Mouse (Mus musculus) heart, embryonic 11.5 days (tissue): ENCODE measurements around the gene Ly6g6d. TPM values are rescaled to one million over a fixed set of nuclear protein-coding genes. Genes with fewer than 3 reads are reported as not detected.

Source experiments
- ATAC-seq: fragments of 200-750 bp; cut with Nextera tagmentation; replicated peaks from 2 replicates; pipeline ENCODE4 v1.8.0; 2017; ENCODE audit warnings: moderate library complexity; ENCODE audit not compliant: insufficient number of reproducible peaks, low FRiP score, low TSS enrichment
- H3K27ac ChIP-seq: fragments of 300-500 bp; sonication (generic); 2 replicates; pipeline ENCODE4 v1.5.1; 2014; ENCODE audit warnings: mild to moderate bottlenecking, low read depth, low read length
- H3K27me3 ChIP-seq: fragments of 300-500 bp; sonication (generic); 2 replicates; pipeline ENCODE4 v1.6.1; 2014; ENCODE audit warnings: mild to moderate bottlenecking, low read length, mixed read lengths; ENCODE audit not compliant: control insufficient read depth, insufficient read depth
- H3K36me3 ChIP-seq: fragments of 300-500 bp; sonication (generic); 2 replicates; pipeline ENCODE4 v1.6.1; 2014; ENCODE audit warnings: mild to moderate bottlenecking, low read length, moderate library complexity, mixed read lengths; ENCODE audit not compliant: control insufficient read depth, insufficient read depth
- H3K4me1 ChIP-seq: fragments of 300-500 bp; sonication (generic); 2 replicates; pipeline ENCODE4 v1.6.1; 2014; ENCODE audit warnings: low read length; ENCODE audit not compliant: control insufficient read depth, insufficient read depth
- H3K4me2 ChIP-seq: fragments of 300-500 bp; sonication (generic); 2 replicates; pipeline ENCODE4 v1.6.1; 2014; ENCODE audit warnings: mild to moderate bottlenecking, moderate library complexity
- H3K4me3 ChIP-seq: fragments of 300-500 bp; sonication (generic); 2 replicates; pipeline ENCODE4 v1.5.1; 2014; ENCODE audit warnings: low read depth, low read length
- H3K9ac ChIP-seq: fragments of 300-500 bp; sonication (generic); 2 replicates; pipeline ENCODE4 v1.6.1; 2014; ENCODE audit warnings: mild to moderate bottlenecking, low read depth, low read length, moderate library complexity
- H3K9me3 ChIP-seq: fragments of 300-500 bp; sonication (generic); replicated peaks from 2 replicates; pipeline ENCODE4 v1.6.1; 2016; ENCODE audit warnings: low read length; ENCODE audit not compliant: control insufficient read depth
- WGBS: fragments of 180-500 bp; shearing (Covaris S2); extraction: QIAGEN DNeasy Blood & Tissue Kit; methylation state at CpG from one replicate; pipeline ENCODE4 v1.1.7; 2014; ENCODE audit not compliant: insufficient replicate concordance; 5-methylcytosine and 5-hydroxymethylcytosine counted together
- polyA plus RNA-seq: library from polyadenylated mRNA; unstranded; fragments of >200 nt; fragmentation: Nextera tagmentation; extraction: Ambion mirVana; gene quantifications from 2 replicates; pipeline ENCODE4 v1.2.1, GENCODE M21; 2014

Ly6g6d gene
- polyA plus RNA-seq, 1 experiment from 2014 or later: 2.0 TPM

DNA sequence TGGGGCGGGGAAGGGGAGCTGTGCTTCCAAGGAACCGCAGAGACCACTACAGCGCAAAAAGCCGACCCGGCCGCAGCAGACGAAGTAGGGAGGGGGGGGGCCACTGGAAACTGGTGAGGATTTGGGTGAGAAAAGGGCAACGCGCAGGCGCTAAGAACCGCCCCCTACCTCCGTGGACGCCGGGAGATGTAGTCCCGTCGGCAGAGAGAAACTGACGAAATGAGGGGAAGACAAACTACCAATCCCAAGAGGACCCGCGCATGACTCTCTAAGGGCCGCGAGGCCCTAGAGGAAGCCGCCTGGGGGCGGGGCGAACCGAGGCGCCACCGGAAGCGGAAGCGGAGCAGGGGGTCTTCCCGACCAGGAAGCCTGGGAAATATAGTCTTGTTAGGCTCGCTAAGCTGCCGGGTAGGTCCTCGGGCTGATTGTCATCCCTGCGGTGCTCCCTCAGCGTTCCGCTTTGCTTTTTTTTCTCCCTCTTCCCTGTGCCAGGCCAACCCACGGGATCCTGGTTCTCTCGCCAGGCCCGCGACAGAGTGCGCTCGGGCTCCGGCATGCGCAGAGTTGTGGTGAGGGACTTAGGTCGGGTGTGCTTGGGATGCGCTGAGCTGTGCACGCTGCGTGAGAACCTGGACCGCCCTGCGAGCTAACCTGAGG is 43.4 kb upstream of the Ly6g6d start, which contains the start of gene Gpank1:
Gpank1 (plus strand) TSS at position 313 of the 657 bp plus-strand sequence.
- WGBS: under 1% methylated on average over 50 of the region's 50 CpGs
- Histone ChIP-seq H3K9me3 (no peaks in the 10 kb centered on the region), H3K36me3 (peaks cover 13% of the 10 kb centered on the region), H3K27ac (peak within 1 kb of the TSS; percentile 84), H3K4me2 (peak within 1 kb of the TSS; percentile 98), H3K4me1 (peaks cover 13% of the 10 kb centered on the region), H3K9ac (peak within 1 kb of the TSS; percentile 89), H3K4me3 (peak within 1 kb of the TSS; percentile 91), H3K27me3 (no peaks in the 10 kb centered on the region)
- ATAC-seq: peak; percentile 89

DNA sequence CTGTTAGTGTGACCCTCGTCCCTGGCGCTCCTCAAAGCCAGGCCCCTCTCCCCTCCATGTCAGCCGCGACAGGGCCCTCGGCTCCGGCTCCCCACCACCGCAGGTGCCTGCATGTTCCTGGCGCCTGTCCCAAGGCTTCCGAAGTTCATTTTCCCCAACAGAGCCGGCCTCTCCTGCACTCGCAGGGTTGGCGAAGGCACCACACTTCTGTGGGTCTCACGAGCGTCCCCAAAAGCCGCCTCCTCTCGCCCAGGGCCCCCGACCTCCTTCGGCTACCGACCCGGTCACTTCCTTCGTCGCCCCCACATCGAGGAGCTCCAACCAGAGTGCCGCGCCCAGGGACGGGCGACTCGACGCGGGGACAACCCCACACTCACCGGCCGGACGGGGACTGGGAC is 42.9 kb upstream of the Ly6g6d start:
- H3K9me3 ChIP-seq: no peaks in the 10 kb centered on the region
- H3K9ac ChIP-seq: peak overlapping the region; percentile 89
- under 1% methylated on average over 33 of the region's 33 CpGs for WGBS
- no peaks in the 10 kb centered on the region for H3K27me3 ChIP-seq
- H3K4me1 ChIP-seq: peaks cover 13% of the 10 kb centered on the region
- H3K36me3 ChIP-seq: peaks cover 15% of the 10 kb centered on the region
- 0 out of 2 replicates have a peak, but pooled peaks have one; percentile 3 for ATAC-seq
- peak overlapping the region; percentile 91 for H3K4me3 ChIP-seq
- peak overlapping the region; percentile 55; the same call in 1 of the 2 replicates for H3K27ac ChIP-seq
- peak overlapping the region; percentile 98 for H3K4me2 ChIP-seq

DNA sequence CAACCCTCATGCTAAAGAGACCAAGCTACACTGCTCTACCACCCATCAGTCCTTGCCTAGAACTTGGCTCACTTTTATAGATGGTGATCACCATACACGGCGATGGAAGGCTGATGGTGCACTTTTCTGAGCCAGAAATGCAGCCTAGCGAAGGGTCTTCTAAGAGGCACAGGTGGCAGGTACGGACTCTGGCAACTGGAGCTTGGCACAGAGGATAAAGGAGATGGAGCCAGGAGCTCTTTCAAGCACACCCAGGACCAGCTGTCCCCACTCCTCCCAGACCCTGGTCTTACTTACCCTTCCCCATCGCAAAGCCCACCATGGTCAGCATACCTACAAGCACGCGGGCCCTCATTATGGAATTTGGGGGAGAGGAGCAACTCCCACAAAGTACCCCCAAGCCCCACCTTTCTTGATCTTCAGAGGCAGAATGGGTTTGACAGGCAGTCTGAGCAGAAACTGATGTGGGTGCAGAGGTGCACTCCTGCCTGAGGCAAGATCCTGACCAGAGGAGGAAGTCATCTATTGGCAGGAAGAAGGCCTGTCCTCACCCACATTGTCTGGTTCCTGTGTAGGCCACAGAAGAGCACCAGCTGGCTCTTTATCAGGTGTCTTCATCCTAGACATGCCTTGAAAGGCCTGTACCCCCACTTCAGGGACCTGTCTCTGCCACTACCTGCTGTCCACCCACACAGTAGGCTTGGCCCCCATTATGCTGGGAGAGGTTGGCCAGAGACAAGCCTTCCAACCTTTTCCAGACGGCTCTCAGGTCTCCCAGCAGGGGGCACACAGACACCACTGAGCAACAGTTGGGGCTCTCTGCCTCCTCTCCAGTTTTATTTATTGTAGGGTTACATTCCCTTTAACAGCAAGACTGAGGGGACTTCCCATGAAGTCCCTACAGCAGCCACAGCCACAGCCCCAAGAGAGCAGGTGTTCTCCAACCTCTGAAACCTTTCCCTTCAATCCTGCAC is 37.5 kb upstream of the Ly6g6d start, which contains the start of gene Ly6g5b:
Ly6g5b (minus strand) TSS at position 383 of the 974 bp plus-strand sequence.
- Histone ChIP-seq H3K4me3 (no peak within 1 kb of the TSS), H3K9ac (no peak within 1 kb of the TSS), H3K27ac (no peak within 1 kb of the TSS), H3K27me3 (no peaks in the 10 kb centered on the region), H3K36me3 (peaks cover 18% of the 10 kb centered on the region), H3K4me1 (peaks cover 8% of the 10 kb centered on the region; the same call in 1 of the 2 replicates), H3K9me3 (no peaks in the 10 kb centered on the region), H3K4me2 (no peak within 1 kb of the TSS)
- 81% methylated on average over 8 of the region's 8 CpGs for WGBS
- no peak for ATAC-seq

DNA sequence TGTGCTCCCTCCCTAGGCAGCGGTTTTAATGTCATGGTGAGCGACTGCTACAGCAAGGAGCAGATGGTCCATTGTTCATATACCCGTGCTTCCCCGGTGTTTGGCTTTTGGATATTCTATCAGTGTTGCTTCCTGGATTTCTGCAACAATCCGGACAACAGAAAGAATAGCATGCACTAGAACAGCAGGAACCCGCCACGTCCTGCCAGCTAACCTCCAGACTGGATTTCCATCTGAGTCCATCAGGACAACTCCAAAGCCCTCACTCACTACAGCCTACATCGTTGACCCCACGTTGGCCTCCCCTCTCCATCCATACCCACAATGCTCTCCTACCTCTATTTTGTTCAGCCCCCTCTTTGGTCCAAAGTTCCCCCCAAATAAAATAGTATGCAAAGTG is 33.9 kb upstream of the Ly6g6d start:
- 55% methylated on average over 9 of the region's 9 CpGs for WGBS
- no peak overlapping the region for H3K4me3 ChIP-seq
- no peaks in the 10 kb centered on the region for H3K27me3 ChIP-seq
- 0 out of 2 replicates have a peak, but pooled peaks cover 3% of the 10 kb centered on the region for H3K4me1 ChIP-seq
- 0 out of 2 replicates have a peak, but pooled peaks cover 6% of the 10 kb centered on the region for H3K36me3 ChIP-seq
- no peak overlapping the region for H3K9ac ChIP-seq
- no peaks in the 10 kb centered on the region for H3K9me3 ChIP-seq
- peak overlapping the region; percentile 19 for H3K4me2 ChIP-seq
- ATAC-seq: no peak
- peak overlapping the region; percentile 41; the same call in 1 of the 2 replicates for H3K27ac ChIP-seq

DNA sequence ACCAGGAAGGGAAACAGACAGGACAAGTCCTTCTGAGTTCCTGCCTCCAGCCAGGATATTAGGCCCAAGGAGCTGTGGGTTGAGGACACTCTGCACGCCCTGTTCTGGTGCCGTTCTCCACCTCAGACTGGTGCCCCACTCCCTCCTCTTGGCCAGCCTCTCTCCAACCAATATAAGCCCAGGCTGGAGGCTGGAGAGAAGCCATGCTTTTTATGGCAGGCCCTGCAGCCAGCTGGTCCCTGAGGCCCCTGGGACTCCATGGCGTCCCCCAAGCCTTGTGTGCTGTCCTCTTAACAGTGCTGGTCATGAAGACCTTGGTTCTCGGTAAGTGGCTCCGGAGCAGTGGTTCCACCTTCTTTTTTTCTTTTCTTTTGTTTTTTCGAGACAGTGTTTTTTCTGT is 30.2 kb upstream of the Ly6g6d start, which contains the start of gene Ly6g5c:
Ly6g5c (plus strand) TSS at position 183 of the 400 bp plus-strand sequence.
- Histone ChIP-seq H3K27me3 (no peaks in the 10 kb centered on the region), H3K9me3 (no peaks in the 10 kb centered on the region), H3K4me2 (no peak within 1 kb of the TSS), H3K27ac (no peak within 1 kb of the TSS), H3K4me3 (no peak within 1 kb of the TSS), H3K36me3 (no peaks in the 10 kb centered on the region), H3K9ac (no peak within 1 kb of the TSS), H3K4me1 (peaks cover 5% of the 10 kb centered on the region; the same call in 1 of the 2 replicates)
- WGBS: 77% methylated on average over 6 of the region's 6 CpGs
- ATAC-seq: no peak

DNA sequence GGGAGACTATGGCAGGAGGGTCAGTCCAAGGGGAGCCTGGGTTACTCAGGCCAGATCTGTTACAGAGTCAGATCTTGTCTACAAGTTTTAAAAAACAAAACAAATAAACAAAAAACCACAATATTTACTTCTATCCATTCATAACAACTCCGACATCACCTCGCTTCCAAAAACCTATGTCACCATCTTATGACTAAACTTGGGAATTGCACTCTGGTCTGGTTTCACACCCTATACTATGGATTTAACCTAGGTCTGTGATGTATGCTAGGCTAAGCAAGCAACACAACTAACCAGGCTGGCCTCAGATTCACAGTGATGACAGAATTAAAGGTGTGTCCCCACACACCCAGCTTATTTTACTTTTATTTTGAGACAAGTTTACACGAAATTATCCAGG is 28.7 kb upstream of the Ly6g6d start:
- H3K9me3 ChIP-seq: no peaks in the 10 kb centered on the region
- H3K4me1 ChIP-seq: peaks cover 13% of the 10 kb centered on the region
- ATAC-seq: no peak
- no peak overlapping the region for H3K9ac ChIP-seq
- peaks cover 6% of the 10 kb centered on the region; the same call in 1 of the 2 replicates for H3K36me3 ChIP-seq
- H3K27me3 ChIP-seq: no peaks in the 10 kb centered on the region
- no peak overlapping the region for H3K27ac ChIP-seq
- H3K4me3 ChIP-seq: no peak overlapping the region
- no peak overlapping the region for H3K4me2 ChIP-seq
- 68% methylated on average over 3 of the region's 3 CpGs for WGBS

DNA sequence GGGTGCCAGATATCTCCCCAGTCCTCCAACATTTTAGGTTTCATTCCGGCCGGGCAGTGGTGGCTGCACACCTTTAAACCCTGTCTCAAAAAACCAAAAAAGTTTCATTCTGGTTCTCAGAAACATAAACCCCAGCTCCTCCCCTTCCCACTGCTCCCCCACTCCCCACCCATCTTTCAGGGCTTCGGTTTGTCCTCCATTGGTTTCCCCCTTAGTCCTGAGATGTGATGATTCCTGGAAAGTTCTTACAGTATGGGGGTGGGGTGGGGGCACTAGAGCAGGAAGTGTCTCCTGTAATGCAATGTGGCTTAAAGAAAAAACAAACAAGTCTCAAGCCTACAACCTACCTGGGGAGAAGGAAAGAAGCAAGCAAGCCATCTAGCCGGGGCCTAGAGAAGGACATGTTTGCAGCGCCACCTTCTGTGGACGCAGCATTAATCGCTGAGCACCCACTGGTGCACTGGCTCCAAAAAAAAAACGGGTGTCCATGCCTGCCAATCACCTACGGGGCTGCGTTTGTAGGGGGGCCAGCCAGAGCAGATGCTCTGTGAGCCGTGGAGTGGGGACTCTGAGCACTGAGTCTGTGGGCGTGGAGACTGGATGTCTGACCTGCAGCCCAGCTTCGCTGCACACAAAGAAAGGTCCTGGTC is 28.0 kb upstream of the Ly6g6d start:
- WGBS: 25% methylated on average over 13 of the region's 13 CpGs
- H3K36me3 ChIP-seq: peaks cover 10% of the 10 kb centered on the region; the same call in 1 of the 2 replicates
- ATAC-seq: no peak
- H3K27me3 ChIP-seq: no peaks in the 10 kb centered on the region
- H3K9ac ChIP-seq: no peak overlapping the region
- no peak overlapping the region for H3K27ac ChIP-seq
- no peak overlapping the region for H3K4me2 ChIP-seq
- peaks cover 12% of the 10 kb centered on the region for H3K4me1 ChIP-seq
- H3K9me3 ChIP-seq: no peaks in the 10 kb centered on the region
- no peak overlapping the region for H3K4me3 ChIP-seq

DNA sequence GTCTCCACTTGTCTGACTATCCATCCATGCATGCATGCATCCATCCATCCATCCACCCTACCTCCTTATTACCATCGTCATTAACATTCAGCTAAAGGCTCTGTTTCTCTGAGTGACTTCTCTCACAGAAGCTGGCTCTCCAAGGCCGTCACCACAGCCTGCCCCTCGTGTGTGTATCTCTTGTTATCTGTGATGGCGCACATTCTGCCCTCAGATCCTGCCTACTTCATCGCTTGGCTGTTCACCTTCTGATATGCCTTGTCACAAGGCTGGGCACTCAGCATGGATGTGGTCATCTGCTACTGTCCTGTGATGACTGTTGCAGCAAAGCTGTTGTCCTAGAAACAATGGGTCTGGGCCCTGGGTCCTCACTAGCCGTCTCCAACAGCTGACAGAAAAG is 26.9 kb upstream of the Ly6g6d start:
- Histone ChIP-seq H3K27ac (no peak overlapping the region), H3K4me1 (peaks cover 10% of the 10 kb centered on the region), H3K4me2 (no peak overlapping the region), H3K9me3 (no peaks in the 10 kb centered on the region), H3K36me3 (peaks cover 13% of the 10 kb centered on the region), H3K9ac (no peak overlapping the region), H3K27me3 (no peaks in the 10 kb centered on the region), H3K4me3 (no peak overlapping the region)
- WGBS: 53% methylated on average over 6 of the region's 6 CpGs
- no peak for ATAC-seq
